Mouse (Mus musculus) heart, embryonic 11.5 days (tissue): Measurements from ENCODE around the gene Gnb3. TPM values are rescaled to one million over a fixed set of nuclear protein-coding genes. Genes with fewer than 3 reads are reported as not detected.
A peak's percentile ranks its signal among the peaks of the same experiment; 100 is the strongest.
"Not testable (repeated sequence)": the region's sequence is repeated elsewhere in the genome, so short reads cannot be mapped to it uniquely, and the experiment has no call there.

Experiments used
- ATAC-seq: fragments of 200-750 bp; cut with Nextera tagmentation; replicated peaks from 2 replicates; pipeline ENCODE4 v1.8.0; 2017; ENCODE audit warnings: moderate library complexity; ENCODE audit not compliant: insufficient number of reproducible peaks, low FRiP score, low TSS enrichment
- H3K27ac ChIP-seq: fragments of 300-500 bp; sonication (generic); 2 replicates; pipeline ENCODE4 v1.5.1; 2014; ENCODE audit warnings: mild to moderate bottlenecking, low read depth, low read length
- H3K27me3 ChIP-seq: fragments of 300-500 bp; sonication (generic); 2 replicates; pipeline ENCODE4 v1.6.1; 2014; ENCODE audit warnings: mild to moderate bottlenecking, low read length, mixed read lengths; ENCODE audit not compliant: control insufficient read depth, insufficient read depth
- H3K36me3 ChIP-seq: fragments of 300-500 bp; sonication (generic); 2 replicates; pipeline ENCODE4 v1.6.1; 2014; ENCODE audit warnings: mild to moderate bottlenecking, low read length, moderate library complexity, mixed read lengths; ENCODE audit not compliant: control insufficient read depth, insufficient read depth
- H3K4me1 ChIP-seq: fragments of 300-500 bp; sonication (generic); 2 replicates; pipeline ENCODE4 v1.6.1; 2014; ENCODE audit warnings: low read length; ENCODE audit not compliant: control insufficient read depth, insufficient read depth
- H3K4me2 ChIP-seq: fragments of 300-500 bp; sonication (generic); 2 replicates; pipeline ENCODE4 v1.6.1; 2014; ENCODE audit warnings: mild to moderate bottlenecking, moderate library complexity
- H3K4me3 ChIP-seq: fragments of 300-500 bp; sonication (generic); 2 replicates; pipeline ENCODE4 v1.5.1; 2014; ENCODE audit warnings: low read depth, low read length
- H3K9ac ChIP-seq: fragments of 300-500 bp; sonication (generic); 2 replicates; pipeline ENCODE4 v1.6.1; 2014; ENCODE audit warnings: mild to moderate bottlenecking, low read depth, low read length, moderate library complexity
- H3K9me3 ChIP-seq: fragments of 300-500 bp; sonication (generic); replicated peaks from 2 replicates; pipeline ENCODE4 v1.6.1; 2016; ENCODE audit warnings: low read length; ENCODE audit not compliant: control insufficient read depth
- WGBS: fragments of 180-500 bp; shearing (Covaris S2); extraction: QIAGEN DNeasy Blood & Tissue Kit; methylation state at CpG from one replicate; pipeline ENCODE4 v1.1.7; 2014; ENCODE audit not compliant: insufficient replicate concordance; 5-methylcytosine and 5-hydroxymethylcytosine counted together
- polyA plus RNA-seq: library from polyadenylated mRNA; unstranded; fragments of >200 nt; fragmentation: Nextera tagmentation; extraction: Ambion mirVana; gene quantifications from 2 replicates; pipeline ENCODE4 v1.2.1, GENCODE M21; 2014

Gnb3 gene
- polyA plus RNA-seq, 1 experiment from 2014 or later, result 6.6 TPM

- 81% methylated on average over 3 of the region's 3 CpGs for WGBS
- no peaks in the 10 kb centered on the region for H3K9me3 ChIP-seq
- H3K4me2 ChIP-seq, result no peak overlapping the region
- peaks cover 20% of the 10 kb centered on the region for H3K4me1 ChIP-seq
- H3K4me3 ChIP-seq, result no peak overlapping the region
- no peaks in the 10 kb centered on the region for H3K27me3 ChIP-seq
- no peak for ATAC-seq
- no peaks in the 10 kb centered on the region for H3K36me3 ChIP-seq
- H3K9ac ChIP-seq, result no peak overlapping the region
- H3K27ac ChIP-seq, result no peak overlapping the region
Measured at GRCm38 (mm10) chr6:124804341-124804740, 35.7 kb downstream of the Gnb3 start.

- 93% methylated on average over 4 of the region's 4 CpGs for WGBS
- H3K9me3 ChIP-seq, H3K4me3 ChIP-seq, H3K9ac ChIP-seq, H3K27ac ChIP-seq, H3K27me3 ChIP-seq, ATAC-seq, H3K36me3 ChIP-seq, H3K4me2 ChIP-seq: not testable (repeated sequence)
- peaks cover 20% of the 10 kb centered on the region for H3K4me1 ChIP-seq
Measured at GRCm38 (mm10) chr6:124803691-124804090, 36.4 kb downstream of the Gnb3 start.

- ATAC-seq, result no peak
- no peaks in the 10 kb centered on the region for H3K9me3 ChIP-seq
- 68% methylated on average over 3 of the region's 3 CpGs for WGBS
Measured at GRCm38 (mm10) chr6:124803061-124803460, 37.0 kb downstream of the Gnb3 start.

GRCm38 (mm10) chr6:124802400-124802799 is 37.7 kb downstream of the Gnb3 start:
- not testable (repeated sequence) for H3K9me3 ChIP-seq, H3K27me3 ChIP-seq, H3K9ac ChIP-seq, H3K36me3 ChIP-seq, ATAC-seq
- WGBS, result 12% methylated on average over 5 of the region's 9 CpGs
- Histone ChIP-seq H3K4me3 (peak overlapping the region; percentile 23; the same call in 1 of the 2 replicates), H3K4me1 (peaks cover 14% of the 10 kb centered on the region; the same call in 1 of the 2 replicates), H3K4me2 (peak overlapping the region; percentile 54), H3K27ac (0 out of 2 replicates have a peak overlapping the region, but pooled peaks have one; percentile 29)

More at GRCm38 (mm10) chr6:124803061-124803460, 37.0 kb downstream of the Gnb3 start:
- Histone ChIP-seq H3K4me2 (no peak overlapping the region), H3K9ac (no peak overlapping the region), H3K27me3 (no peaks in the 10 kb centered on the region), H3K4me3 (no peak overlapping the region), H3K36me3 (no peaks in the 10 kb centered on the region), H3K27ac (no peak overlapping the region), H3K4me1 (peaks cover 16% of the 10 kb centered on the region)

GRCm38 (mm10) chr6:124796200-124796599 is 43.9 kb downstream of the Gnb3 start:
- Histone ChIP-seq H3K4me3 (no peak overlapping the region), H3K27me3 (no peaks in the 10 kb centered on the region), H3K4me1 (no peaks in the 10 kb centered on the region), H3K4me2 (no peak overlapping the region), H3K36me3 (no peaks in the 10 kb centered on the region), H3K27ac (no peak overlapping the region), H3K9me3 (no peaks in the 10 kb centered on the region), H3K9ac (no peak overlapping the region)
- ATAC-seq, result no peak
- WGBS, result 80% methylated on average over 2 of the region's 2 CpGs

- Histone ChIP-seq H3K27ac (no peak overlapping the region), H3K4me2 (no peak overlapping the region), H3K27me3 (no peaks in the 10 kb centered on the region), H3K9me3 (no peaks in the 10 kb centered on the region), H3K4me1 (no peaks in the 10 kb centered on the region), H3K36me3 (no peaks in the 10 kb centered on the region), H3K9ac (no peak overlapping the region), H3K4me3 (no peak overlapping the region)
- WGBS, result 86% methylated on average over 4 of the region's 4 CpGs
- ATAC-seq, result no peak
Measured at GRCm38 (mm10) chr6:124795781-124796180, 44.3 kb downstream of the Gnb3 start.

- WGBS, result 91% methylated on average over 3 of the region's 3 CpGs
- H3K9me3 ChIP-seq, result no peaks in the 10 kb centered on the region
- no peak overlapping the region for H3K4me2 ChIP-seq
- no peak overlapping the region for H3K4me3 ChIP-seq
- H3K27me3 ChIP-seq, result no peaks in the 10 kb centered on the region
- no peaks in the 10 kb centered on the region for H3K4me1 ChIP-seq
- no peak for ATAC-seq
- no peaks in the 10 kb centered on the region for H3K36me3 ChIP-seq
- H3K9ac ChIP-seq, result no peak overlapping the region
- H3K27ac ChIP-seq, result no peak overlapping the region
Measured at GRCm38 (mm10) chr6:124791911-124792310, 48.2 kb downstream of the Gnb3 start.

- Histone ChIP-seq H3K36me3 (no peaks in the 10 kb centered on the region), H3K27me3 (no peaks in the 10 kb centered on the region), H3K4me2 (no peak overlapping the region), H3K4me3 (no peak overlapping the region), H3K9ac (no peak overlapping the region), H3K4me1 (no peaks in the 10 kb centered on the region), H3K9me3 (no peaks in the 10 kb centered on the region), H3K27ac (no peak overlapping the region)
- ATAC-seq, result no peak
- 60% methylated on average over 4 of the region's 4 CpGs for WGBS
Measured at GRCm38 (mm10) chr6:124790121-124790520, 50.0 kb downstream of the Gnb3 start.

- Histone ChIP-seq H3K9ac (no peak overlapping the region), H3K9me3 (no peaks in the 10 kb centered on the region), H3K27me3 (no peaks in the 10 kb centered on the region), H3K4me2 (no peak overlapping the region), H3K4me1 (no peaks in the 10 kb centered on the region), H3K36me3 (no peaks in the 10 kb centered on the region), H3K4me3 (no peak overlapping the region), H3K27ac (no peak overlapping the region)
- WGBS, result 81% methylated on average over 4 of the region's 4 CpGs
- no peak for ATAC-seq
Measured at GRCm38 (mm10) chr6:124789519-124789918, 50.6 kb downstream of the Gnb3 start.
